Comparison of ENCODE assay signal across 28 mouse cellular contexts in the genomic region with DNA sequence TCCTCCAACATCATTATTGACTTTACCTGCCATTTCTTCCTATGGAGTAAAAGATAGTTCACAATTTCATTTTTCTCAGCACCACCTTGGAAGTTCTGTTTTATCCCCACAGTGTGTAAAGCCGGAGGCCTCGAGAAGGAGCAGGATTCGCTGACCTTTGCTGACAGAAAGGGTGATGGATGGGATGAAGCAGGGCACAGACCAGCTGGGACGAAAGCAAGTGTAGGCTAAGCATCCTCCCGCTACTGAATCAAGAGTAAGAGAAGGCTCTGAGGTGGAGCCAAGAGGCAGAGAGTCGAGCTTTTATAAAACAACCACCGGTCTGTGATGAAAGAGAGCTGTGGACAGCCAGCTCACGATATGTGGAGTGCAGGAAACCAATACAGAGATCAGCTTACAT.
DNase-seq lines count a peak whose midpoint lies in the region; ATAC-seq lines count a peak whose summit lies in the region.
"Had no signal": no experiment of that assay in that cellular context is flagged by ENCODE, and none has a peak within 500 bp of the region (broad histone marks: within the 10 kb centered on the region; RNA-seq: fewer than 3 reads in every experiment).

No protein-coding gene starts in this region.

- no peaks in the 10 kb centered on the region for H3K27me3 ChIP-seq in hindbrain, embryonic 10.5 days (ENCODE audit: insufficient read depth, poor library complexity, severe bottlenecking)
- H3K27me3 ChIP-seq in hindbrain, embryonic 14.5 days (ENCODE audit: control insufficient read depth, insufficient read depth, low read length) = no peaks in the 10 kb centered on the region
- no peaks in the 10 kb centered on the region for H3K27me3 ChIP-seq in midbrain, embryonic 10.5 days (ENCODE audit: low read depth, poor library complexity, severe bottlenecking)
- H3K27me3 ChIP-seq: heart, embryonic 12.5 days; heart, embryonic 15.5 days; hindbrain, embryonic 12.5 days; Patski had no signal

- WGBS in hindbrain, embryonic 10.5 days = 71% methylated on average over 8 of the region's 8 CpGs
- 58% methylated on average over 8 of the region's 8 CpGs for WGBS in hindbrain, embryonic 14.5 days
- WGBS in midbrain, embryonic 10.5 days = 83% methylated on average over 8 of the region's 8 CpGs

- H3K4me2 ChIP-seq in hindbrain, embryonic 14.5 days (replicated peaks) = no peak overlapping the region
- H3K4me2 ChIP-seq: heart, embryonic 12.5 days; heart, embryonic 15.5 days; hindbrain, embryonic 12.5 days had no signal

- no peak overlapping the region for H3K9ac ChIP-seq in hindbrain, embryonic 14.5 days
- H3K9ac ChIP-seq: heart, embryonic 12.5 days; heart, embryonic 15.5 days; hindbrain, embryonic 12.5 days had no signal

- no peak for ATAC-seq in hindbrain, embryonic 14.5 days (ENCODE audit: low FRiP score)
- ATAC-seq: forebrain, embryonic 14.5 days; hindbrain, embryonic 16.5 days; inflammation-experienced regulatory T-cells, adult 6 months; intestine, embryonic 16.5 days; Patski had no signal

- DNase-seq in embryo, embryonic 10 days (ENCODE audit: low spot score) = peak; percentile 73
- no peak for DNase-seq in embryo, embryonic 11 days
- no peak for DNase-seq in hindbrain, embryonic 10.5 days (ENCODE audit: low spot score)
- DNase-seq in hindbrain, embryonic 14.5 days (ENCODE audit: low spot score) = no peak
- peak; percentile 61 for DNase-seq in embryo, embryonic 10.5 days (ENCODE audit: low spot score)
- DNase-seq in mesoderm, embryonic 11.5 days (ENCODE audit: low read depth, low spot score) = peak; percentile 52
- no peak for DNase-seq in midbrain, embryonic 10.5 days (ENCODE audit: low spot score)
- DNase-seq: adrenal gland, postnatal 25 days; B cell, adult 2 months; cerebellum, adult 11-12 months; cerebellum, adult 8-10 months; cerebellum, postnatal 10 days; cerebellum, postnatal 36 days; gastrocnemius, postnatal 10 days; gastrocnemius, postnatal 36 days; heart, postnatal 10 days; heart, postnatal 36 days; kidney, adult 18-20 months had no signal

- H3K4me3 ChIP-seq in hindbrain, embryonic 10.5 days = no peak overlapping the region
- no peak overlapping the region for H3K4me3 ChIP-seq in hindbrain, embryonic 14.5 days (replicated peaks; ENCODE audit: low read length)
- no peak overlapping the region for H3K4me3 ChIP-seq in midbrain, embryonic 10.5 days
- H3K4me3 ChIP-seq: forebrain, embryonic 10.5 days; heart, embryonic 12.5 days; heart, embryonic 15.5 days; hindbrain, embryonic 12.5 days had no signal

- 0 out of 2 replicates have a peak overlapping the region, but pooled peaks have one; percentile 5 for H3K27ac ChIP-seq in hindbrain, embryonic 10.5 days
- H3K27ac ChIP-seq in hindbrain, embryonic 14.5 days = no peak overlapping the region
- no peak overlapping the region for H3K27ac ChIP-seq in midbrain, embryonic 10.5 days (replicated peaks)
- H3K27ac ChIP-seq: forebrain, embryonic 10.5 days; heart, embryonic 15.5 days; hindbrain, embryonic 12.5 days had no signal

- peaks cover 4% of the 10 kb centered on the region; the same call in 1 of the 2 replicates for H3K9me3 ChIP-seq in hindbrain, embryonic 10.5 days
- H3K9me3 ChIP-seq in hindbrain, embryonic 14.5 days (ENCODE audit: control insufficient read depth, low read length) = peaks cover 12% of the 10 kb centered on the region; the same call in 1 of the 2 replicates
- 0 out of 2 replicates have a peak, but pooled peaks cover 4% of the 10 kb centered on the region for H3K9me3 ChIP-seq in midbrain, embryonic 10.5 days (replicated peaks)
- H3K9me3 ChIP-seq: heart, embryonic 12.5 days had no signal

- H3K4me1 ChIP-seq in hindbrain, embryonic 10.5 days (replicated peaks) = no peaks in the 10 kb centered on the region; the same call in 1 of the 2 replicates
- no peaks in the 10 kb centered on the region for H3K4me1 ChIP-seq in hindbrain, embryonic 14.5 days (replicated peaks; ENCODE audit: control insufficient read depth, insufficient read depth, low read length)
- no peaks in the 10 kb centered on the region for H3K4me1 ChIP-seq in midbrain, embryonic 10.5 days
- H3K4me1 ChIP-seq: forebrain, embryonic 10.5 days; heart, embryonic 12.5 days; heart, embryonic 15.5 days; hindbrain, embryonic 12.5 days had no signal

- no peaks in the 10 kb centered on the region for H3K36me3 ChIP-seq in hindbrain, embryonic 10.5 days
- no peaks in the 10 kb centered on the region for H3K36me3 ChIP-seq in hindbrain, embryonic 14.5 days (replicated peaks; ENCODE audit: control insufficient read depth, insufficient read depth)
- no peaks in the 10 kb centered on the region for H3K36me3 ChIP-seq in midbrain, embryonic 10.5 days
- H3K36me3 ChIP-seq: forebrain, embryonic 10.5 days; G1E; heart, embryonic 12.5 days; heart, embryonic 15.5 days; hindbrain, embryonic 12.5 days had no signal

Comparison
In these comparisons a context has a peak if more than half of its experiments do, and no peak if none do; other contexts are left out.
1. DNase-seq: peak in embryo, embryonic 10 days (single experiment), embryo, embryonic 10.5 days (single experiment) and mesoderm, embryonic 11.5 days (single experiment); none in embryo, embryonic 11 days (single experiment), hindbrain, embryonic 10.5 days (single experiment), hindbrain, embryonic 14.5 days (single experiment) and midbrain, embryonic 10.5 days (single experiment).